Mouse (Mus musculus) MEL (cell line): ENCODE measurements around the gene Adamts9.

Experiments
- CHD1 ChIP-seq: IDR thresholded peaks from 2 replicates; pipeline ENCODE4 v1.6.1; 2012; ENCODE audit warnings: low read depth, mild to moderate bottlenecking, inconsistent platforms, low read length, improper control_type of control experiment
- EP300 ChIP-seq, 2 experiments: IDR thresholded peaks; 2 replicates each; pipeline ENCODE4 v1.6.1; 2011; ENCODE audit warnings: improper control_type of control experiment in 2 of 2, low read length in 2 of 2, low read depth in 1 of 2, mild to moderate bottlenecking in 1 of 2
- GATA1 ChIP-seq: IDR thresholded peaks from 2 replicates; pipeline ENCODE4 v1.6.1; 2011; ENCODE audit warnings: low read depth, low read length, improper control_type of control experiment
- KAT2A ChIP-seq: conservative IDR thresholded peaks from 2 replicates; pipeline ENCODE4 v1.6.1; 2012; ENCODE audit warnings: low read depth, low read length, improper control_type of control experiment, inconsistent platforms
- MAFK ChIP-seq: IDR thresholded peaks from 2 replicates; pipeline ENCODE4 v1.6.1; 2011; ENCODE audit warnings: low read depth, mild to moderate bottlenecking, low read length, improper control_type of control experiment, borderline replicate concordance
- MAZ ChIP-seq: IDR thresholded peaks from 2 replicates; pipeline ENCODE4 v1.6.1; 2012; ENCODE audit warnings: low read depth, mild to moderate bottlenecking, inconsistent platforms, low read length, improper control_type of control experiment
- MXI1 ChIP-seq: IDR thresholded peaks from 2 replicates; pipeline ENCODE4 v1.6.1; 2011; ENCODE audit warnings: mild to moderate bottlenecking, low read depth, low read length, improper control_type of control experiment
- POLR2A ChIP-seq, 2 experiments: IDR thresholded peaks; 2 replicates each; pipeline ENCODE4 v1.6.1; 2011 to 2012; ENCODE audit warnings: low read length in 2 of 2, mild to moderate bottlenecking in 2 of 2, control low read depth in 1 of 2, improper control_type of control experiment in 1 of 2, low read depth in 1 of 2, moderate library complexity in 1 of 2; ENCODE audit not compliant: control insufficient read depth in 1 of 2, insufficient read depth in 1 of 2, poor library complexity in 1 of 2
- RCOR1 ChIP-seq: IDR thresholded peaks from 2 replicates; pipeline ENCODE4 v1.6.1; 2012; ENCODE audit warnings: low read depth, mild to moderate bottlenecking, inconsistent platforms, low read length, improper control_type of control experiment
- UBTF ChIP-seq: IDR thresholded peaks from 2 replicates; pipeline ENCODE4 v1.6.1; 2012; ENCODE audit warnings: low read depth, mild to moderate bottlenecking, inconsistent platforms, low read length, improper control_type of control experiment, moderate library complexity, borderline replicate concordance; ENCODE audit not compliant: insufficient read depth
- ZNF384 ChIP-seq: IDR thresholded peaks from 2 replicates; pipeline ENCODE4 v1.6.1; 2012; ENCODE audit warnings: low read depth, mild to moderate bottlenecking, inconsistent platforms, low read length, improper control_type of control experiment

- no peak for TF ChIP-seq POLR2A (IDR thresholded peaks at IDR 0.05; ENCODE audit: control insufficient read depth in 1 of 2, insufficient read depth in 1 of 2, low read depth in 1 of 2, low read length in 2 of 2, poor library complexity in 1 of 2)
- TF ChIP-seq MAZ, result no peak
- TF ChIP-seq EP300 (IDR thresholded peaks at IDR 0.05; ENCODE audit: low read depth in 1 of 2, low read length in 2 of 2), result no peak
- TF ChIP-seq MXI1, result no peak
- TF ChIP-seq CHD1, result no peak
- TF ChIP-seq GATA1, result no peak
- no peak for TF ChIP-seq KAT2A
- TF ChIP-seq ZNF384, result no peak
- no peak for TF ChIP-seq MAFK
- no peak for TF ChIP-seq RCOR1
- no peak for TF ChIP-seq UBTF
These were observed 82.9 kb downstream of the Adamts9 start for GRCm38 (mm10) chr6:92860285-92860912.
